Mouse (Mus musculus) limb, embryonic 13.5 days (tissue): ENCODE data around the gene Oprd1. TPM values are rescaled to one million over a fixed set of nuclear protein-coding genes. Genes with fewer than 3 reads are reported as not detected.

Experiments used
- ATAC-seq: fragments of 200-750 bp; cut with Nextera tagmentation; 2 replicates; pipeline ENCODE4 v1.8.0; 2017; ENCODE audit warnings: low read depth, moderate number of reproducible peaks, moderate TSS enrichment; ENCODE audit not compliant: low FRiP score
- H3K27ac ChIP-seq: fragments of 300-500 bp; sonication (generic); 2 replicates; pipeline ENCODE4 v1.5.1; 2015; ENCODE audit warnings: inconsistent platforms, mild to moderate bottlenecking, moderate library complexity
- H3K27me3 ChIP-seq: fragments of 300-500 bp; sonication (generic); 2 replicates; pipeline ENCODE4 v1.6.1; 2015; ENCODE audit warnings: mild to moderate bottlenecking, inconsistent platforms
- H3K36me3 ChIP-seq: fragments of 300-500 bp; sonication (generic); 2 replicates; pipeline ENCODE4 v1.6.1; 2015; ENCODE audit warnings: inconsistent platforms, mild to moderate bottlenecking, moderate library complexity
- H3K4me1 ChIP-seq: fragments of 300-500 bp; sonication (generic); 2 replicates; pipeline ENCODE4 v1.6.1; 2015; ENCODE audit warnings: inconsistent platforms
- H3K4me2 ChIP-seq: fragments of 300-500 bp; sonication (generic); replicated peaks from 2 replicates; pipeline ENCODE4 v1.6.1; 2015; ENCODE audit warnings: inconsistent platforms, mild to moderate bottlenecking, moderate library complexity
- H3K4me3 ChIP-seq: fragments of 300-500 bp; sonication (generic); 2 replicates; pipeline ENCODE4 v1.5.1; 2015; ENCODE audit warnings: moderate library complexity, mild to moderate bottlenecking, inconsistent platforms
- H3K9ac ChIP-seq: fragments of 300-500 bp; sonication (generic); 2 replicates; pipeline ENCODE4 v1.6.1; 2015; ENCODE audit warnings: mild to moderate bottlenecking, inconsistent platforms
- H3K9me3 ChIP-seq: fragments of 300-500 bp; sonication (generic); 2 replicates; pipeline ENCODE4 v1.6.1; 2016; ENCODE audit warnings: inconsistent platforms
- WGBS: fragments of 180-500 bp; shearing (Covaris S2); methylation state at CpG from one replicate; pipeline ENCODE4 v1.1.7; 2015; 5-methylcytosine and 5-hydroxymethylcytosine counted together
- polyA plus RNA-seq: library from polyadenylated mRNA; unstranded; fragments of >200 nt; fragmentation: Nextera tagmentation; extraction: Ambion mirVana; gene quantifications from 2 replicates; pipeline ENCODE4 v1.2.1, GENCODE M21; 2015

Oprd1 gene
- polyA plus RNA-seq, 1 experiment from 2014 or later = 0.31 TPM

- ATAC-seq = no peak
- Histone ChIP-seq H3K4me2 (no peak overlapping the region), H3K4me3 (no peak overlapping the region), H3K9me3 (no peaks in the 10 kb centered on the region), H3K4me1 (no peaks in the 10 kb centered on the region), H3K9ac (no peak overlapping the region), H3K27me3 (no peaks in the 10 kb centered on the region), H3K27ac (no peak overlapping the region), H3K36me3 (no peaks in the 10 kb centered on the region)
- 87% methylated on average over 7 of the region's 7 CpGs for WGBS
Measured at GRCm38 (mm10) chr4:132131790-132132189, 12.5 kb downstream of the Oprd1 start.

DNA sequence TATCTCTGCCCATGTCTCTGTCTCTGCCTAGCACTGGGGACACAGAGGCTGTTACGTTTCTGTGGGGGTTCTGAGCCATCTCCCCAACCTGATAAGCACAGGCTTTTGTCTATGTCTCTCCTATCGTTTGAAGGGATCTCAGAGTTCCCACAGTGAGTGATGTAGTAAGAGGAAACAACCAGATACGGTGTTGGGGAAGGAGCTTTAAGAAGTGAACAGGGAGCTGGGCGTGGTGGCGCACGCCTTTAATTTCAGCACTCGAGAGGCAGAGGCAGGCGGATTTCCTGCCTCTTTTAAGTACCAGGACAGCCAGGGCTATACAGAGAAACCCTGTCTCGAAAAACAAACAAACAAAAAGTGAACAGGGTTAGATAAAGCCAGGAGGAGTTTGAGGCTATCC lies 13.2 kb downstream of the Oprd1 start:
- no peaks in the 10 kb centered on the region for H3K9me3 ChIP-seq
- no peaks in the 10 kb centered on the region for H3K27me3 ChIP-seq
- no peaks in the 10 kb centered on the region for H3K4me1 ChIP-seq
- ATAC-seq = no peak
- no peak overlapping the region for H3K4me2 ChIP-seq
- WGBS = 86% methylated on average over 9 of the region's 9 CpGs
- no peak overlapping the region for H3K9ac ChIP-seq
- no peaks in the 10 kb centered on the region for H3K36me3 ChIP-seq
- no peak overlapping the region for H3K4me3 ChIP-seq
- no peak overlapping the region for H3K27ac ChIP-seq

GRCm38 (mm10) chr4:132130645-132131044 lies 13.6 kb downstream of the Oprd1 start:
- H3K4me1 ChIP-seq = no peaks in the 10 kb centered on the region
- no peaks in the 10 kb centered on the region for H3K36me3 ChIP-seq
- H3K27me3 ChIP-seq = no peaks in the 10 kb centered on the region
- no peaks in the 10 kb centered on the region for H3K9me3 ChIP-seq
- no peak overlapping the region for H3K4me3 ChIP-seq
- 78% methylated on average over 11 of the region's 11 CpGs for WGBS
- no peak for ATAC-seq
- H3K27ac ChIP-seq = no peak overlapping the region
- no peak overlapping the region for H3K9ac ChIP-seq
- H3K4me2 ChIP-seq = no peak overlapping the region

GRCm38 (mm10) chr4:132130134-132130533 lies 14.2 kb downstream of the Oprd1 start:
- Histone ChIP-seq H3K4me1 (no peaks in the 10 kb centered on the region), H3K4me3 (no peak overlapping the region), H3K9ac (no peak overlapping the region), H3K4me2 (no peak overlapping the region), H3K27me3 (no peaks in the 10 kb centered on the region), H3K36me3 (no peaks in the 10 kb centered on the region), H3K27ac (no peak overlapping the region), H3K9me3 (no peaks in the 10 kb centered on the region)
- ATAC-seq = no peak
- WGBS = 72% methylated on average over 2 of the region's 2 CpGs

DNA sequence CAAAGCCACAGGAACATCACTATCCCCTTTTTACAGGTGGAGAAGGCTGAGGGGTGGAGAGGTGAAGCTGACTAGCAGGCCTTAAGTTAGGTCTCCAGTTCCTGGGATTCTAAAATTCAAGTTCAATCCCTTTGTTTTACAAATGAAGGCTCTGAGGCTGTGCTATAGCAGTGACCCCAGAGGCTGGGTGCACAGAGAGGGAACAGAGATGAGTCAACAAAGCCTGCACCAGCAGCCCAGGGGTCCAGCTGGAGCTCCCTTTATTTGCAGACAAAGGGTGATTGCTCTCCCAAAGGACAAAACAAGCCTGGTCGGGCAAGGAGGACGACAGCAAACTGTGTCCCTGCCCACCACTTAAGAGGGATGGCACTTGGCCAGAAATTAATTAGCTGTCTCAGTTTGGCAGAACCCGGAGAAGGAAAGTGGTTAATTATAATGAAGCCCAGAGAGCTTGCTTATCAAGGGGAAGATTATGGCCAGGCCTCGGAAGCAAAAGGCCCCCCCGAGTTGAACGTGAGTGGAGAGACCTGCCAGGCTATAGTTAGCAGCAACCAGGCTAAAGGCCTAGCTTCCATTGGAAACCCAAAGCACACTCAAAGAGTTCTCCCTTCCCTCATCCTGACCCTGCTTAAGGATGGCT lies 15.2 kb downstream of the Oprd1 start:
- ATAC-seq = no peak
- no peak overlapping the region for H3K27ac ChIP-seq

DNA sequence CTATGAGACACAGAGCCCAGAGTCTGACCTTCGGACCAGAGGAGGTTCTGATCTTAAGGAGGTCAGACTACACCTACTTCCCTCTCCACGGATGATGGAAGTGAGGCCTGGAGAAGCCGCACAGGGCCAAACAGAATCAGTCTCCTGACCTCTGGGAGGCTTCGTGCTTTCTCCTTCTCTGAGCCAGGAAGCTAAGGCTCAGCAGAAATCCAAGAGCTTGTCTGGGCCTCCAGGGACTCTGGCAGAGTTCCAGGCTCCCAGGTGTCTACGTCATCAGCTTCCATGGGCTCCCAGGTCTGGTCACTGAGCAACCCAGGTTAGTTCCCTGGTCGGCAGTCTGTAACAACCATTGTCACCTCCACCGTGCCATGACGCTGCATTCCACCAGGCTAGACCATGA lies 17.2 kb downstream of the Oprd1 start:
- Histone ChIP-seq H3K27ac (no peak overlapping the region), H3K9ac (no peak overlapping the region), H3K27me3 (no peaks in the 10 kb centered on the region), H3K4me2 (no peak overlapping the region), H3K9me3 (no peaks in the 10 kb centered on the region), H3K36me3 (no peaks in the 10 kb centered on the region), H3K4me1 (no peaks in the 10 kb centered on the region), H3K4me3 (no peak overlapping the region)
- ATAC-seq = no peak
- 81% methylated on average over 8 of the region's 8 CpGs for WGBS

More for the DNA sequence above, 15.2 kb downstream of the Oprd1 start:
- no peak overlapping the region for H3K9ac ChIP-seq
- H3K4me2 ChIP-seq = no peak overlapping the region
- H3K4me1 ChIP-seq = no peaks in the 10 kb centered on the region
- H3K36me3 ChIP-seq = no peaks in the 10 kb centered on the region
- no peak overlapping the region for H3K4me3 ChIP-seq
- H3K27me3 ChIP-seq = no peaks in the 10 kb centered on the region
- WGBS = 37% methylated on average over 6 of the region's 6 CpGs
- no peaks in the 10 kb centered on the region for H3K9me3 ChIP-seq

- Histone ChIP-seq H3K9ac (no peak overlapping the region), H3K27ac (no peak overlapping the region), H3K27me3 (no peaks in the 10 kb centered on the region), H3K4me1 (no peaks in the 10 kb centered on the region), H3K9me3 (no peaks in the 10 kb centered on the region), H3K4me3 (no peak overlapping the region), H3K36me3 (no peaks in the 10 kb centered on the region), H3K4me2 (no peak overlapping the region)
- 93% methylated on average over 1 of the region's 1 CpGs for WGBS
- no peak for ATAC-seq
Measured at GRCm38 (mm10) chr4:132123166-132123565, 21.1 kb downstream of the Oprd1 start.

DNA sequence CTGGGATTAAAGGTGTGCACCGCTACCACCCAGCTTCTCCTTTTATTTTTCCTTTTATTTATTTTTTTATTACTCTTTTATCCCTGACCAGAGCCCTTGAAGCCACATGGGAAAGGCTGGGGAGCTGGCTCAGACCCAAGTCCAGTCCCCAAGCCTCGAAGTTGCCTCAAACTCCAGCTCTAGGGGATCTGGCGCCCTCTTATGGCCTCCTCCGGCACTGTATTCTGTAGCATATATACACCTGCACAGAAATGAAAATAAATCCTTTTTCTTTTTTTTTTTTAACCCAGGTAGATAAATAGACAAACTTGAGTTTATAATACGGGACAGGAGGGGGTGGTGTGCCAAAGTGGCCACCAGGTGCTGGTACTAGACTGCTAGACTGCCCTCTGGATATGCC lies 22.6 kb downstream of the Oprd1 start:
- H3K27me3 ChIP-seq = no peaks in the 10 kb centered on the region
- no peak overlapping the region for H3K9ac ChIP-seq
- H3K9me3 ChIP-seq = no peaks in the 10 kb centered on the region
- H3K36me3 ChIP-seq = no peaks in the 10 kb centered on the region
- no peaks in the 10 kb centered on the region for H3K4me1 ChIP-seq
- no peak overlapping the region for H3K4me3 ChIP-seq
- ATAC-seq = no peak
- WGBS = 71% methylated on average over 5 of the region's 5 CpGs
- no peak overlapping the region for H3K4me2 ChIP-seq
- no peak overlapping the region for H3K27ac ChIP-seq

- Histone ChIP-seq H3K36me3 (no peaks in the 10 kb centered on the region), H3K4me2 (no peak overlapping the region), H3K4me3 (no peak overlapping the region), H3K9ac (no peak overlapping the region), H3K27me3 (peaks cover 6% of the 10 kb centered on the region; the same call in 1 of the 2 replicates), H3K27ac (no peak overlapping the region), H3K9me3 (no peaks in the 10 kb centered on the region), H3K4me1 (peaks cover 5% of the 10 kb centered on the region; the same call in 1 of the 2 replicates)
- WGBS = 59% methylated on average over 9 of the region's 9 CpGs
- ATAC-seq = no peak
Measured at GRCm38 (mm10) chr4:132119566-132119965, 24.7 kb downstream of the Oprd1 start.

GRCm38 (mm10) chr4:132116315-132116714 lies 28.0 kb downstream of the Oprd1 start:
- H3K36me3 ChIP-seq = no peaks in the 10 kb centered on the region
- H3K27ac ChIP-seq = no peak overlapping the region
- H3K9ac ChIP-seq = no peak overlapping the region
- no peak overlapping the region for H3K4me3 ChIP-seq
- peaks cover 29% of the 10 kb centered on the region for H3K27me3 ChIP-seq
- H3K4me2 ChIP-seq = no peak overlapping the region
- no peaks in the 10 kb centered on the region for H3K9me3 ChIP-seq
- WGBS = 33% methylated on average over 4 of the region's 4 CpGs
- ATAC-seq = no peak
- peaks cover 11% of the 10 kb centered on the region; the same call in 1 of the 2 replicates for H3K4me1 ChIP-seq

GRCm38 (mm10) chr4:132113411-132114095 lies 30.7 kb downstream of the Oprd1 start:
- Histone ChIP-seq H3K9me3 (no peaks in the 10 kb centered on the region), H3K27me3 (peaks cover 33% of the 10 kb centered on the region), H3K36me3 (no peaks in the 10 kb centered on the region), H3K4me2 (peak overlapping the region; percentile 61), H3K27ac (no peak overlapping the region), H3K4me1 (peaks cover 11% of the 10 kb centered on the region; the same call in 1 of the 2 replicates), H3K9ac (0 out of 2 replicates have a peak overlapping the region, but pooled peaks have one; percentile 26), H3K4me3 (peak overlapping the region; percentile 36)
- 36% methylated on average over 53 of the region's 53 CpGs for WGBS
- no peak for ATAC-seq

DNA sequence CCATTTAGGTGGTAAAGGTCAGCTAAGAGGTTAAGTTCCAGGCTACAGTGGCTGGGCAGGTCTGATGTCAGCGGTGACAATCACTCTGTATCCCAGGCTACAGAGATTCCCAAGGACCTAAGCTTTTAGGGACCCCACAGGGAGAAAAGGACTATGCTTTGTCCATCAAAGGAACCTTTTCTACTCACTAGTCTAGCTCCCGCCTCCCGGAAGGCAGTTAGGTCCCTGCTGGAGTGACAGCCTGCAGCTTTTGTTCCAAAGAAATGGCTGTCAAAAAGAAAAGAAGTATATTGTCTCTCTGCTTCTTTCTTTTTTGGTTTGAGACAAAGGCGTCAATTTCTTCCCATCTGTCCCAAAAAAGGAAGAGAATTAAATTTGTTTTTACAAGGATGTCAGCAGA lies 33.1 kb downstream of the Oprd1 start:
- WGBS = 73% methylated on average over 4 of the region's 4 CpGs
- no peak overlapping the region for H3K27ac ChIP-seq
- H3K27me3 ChIP-seq = peaks cover 33% of the 10 kb centered on the region
- no peaks in the 10 kb centered on the region for H3K36me3 ChIP-seq
- no peak overlapping the region for H3K4me2 ChIP-seq
- H3K4me1 ChIP-seq = peaks cover 11% of the 10 kb centered on the region; the same call in 1 of the 2 replicates
- no peak overlapping the region for H3K4me3 ChIP-seq
- no peaks in the 10 kb centered on the region for H3K9me3 ChIP-seq
- H3K9ac ChIP-seq = no peak overlapping the region
- ATAC-seq = no peak
